Mouse (Mus musculus) urinary bladder, adult 18-20 months (tissue): Measurements from ENCODE around the gene Nol3.
"Not testable (repeated sequence)": the region's sequence is repeated elsewhere in the genome, so short reads cannot be mapped to it uniquely, and the experiment has no call there.

Source experiments
- DNase-seq, 2 experiments: peaks; one replicate each; pipeline ENCODE4 v3.0.0; 2022; ENCODE audit warnings: low spot score in 2 of 2, mixed read lengths in 2 of 2

The Nol3 gene

DNA sequence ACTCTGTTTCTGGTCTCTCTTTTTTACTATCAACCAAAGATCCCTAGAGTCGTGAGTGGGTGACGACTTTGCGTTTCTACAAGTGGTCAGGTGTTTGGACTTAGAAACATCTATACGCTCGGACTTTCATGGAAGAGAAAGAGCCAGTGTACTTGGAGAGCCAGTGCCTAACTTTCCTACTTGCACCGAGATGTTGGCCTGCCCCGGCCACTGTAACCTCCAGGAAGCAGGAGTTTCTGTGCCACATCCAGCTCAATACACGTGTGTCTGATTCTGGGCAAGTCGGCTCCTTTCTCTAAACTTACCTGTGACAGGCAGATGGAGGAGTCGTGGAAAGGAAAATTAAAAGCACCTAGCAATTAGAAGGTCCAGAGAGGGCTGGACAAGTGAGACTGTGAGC, at the start of gene Nol3:
Gene Nol3, plus strand, starts transcription at position 301 of the 400 bp plus-strand sequence.
- no peak for DNase-seq

DNA sequence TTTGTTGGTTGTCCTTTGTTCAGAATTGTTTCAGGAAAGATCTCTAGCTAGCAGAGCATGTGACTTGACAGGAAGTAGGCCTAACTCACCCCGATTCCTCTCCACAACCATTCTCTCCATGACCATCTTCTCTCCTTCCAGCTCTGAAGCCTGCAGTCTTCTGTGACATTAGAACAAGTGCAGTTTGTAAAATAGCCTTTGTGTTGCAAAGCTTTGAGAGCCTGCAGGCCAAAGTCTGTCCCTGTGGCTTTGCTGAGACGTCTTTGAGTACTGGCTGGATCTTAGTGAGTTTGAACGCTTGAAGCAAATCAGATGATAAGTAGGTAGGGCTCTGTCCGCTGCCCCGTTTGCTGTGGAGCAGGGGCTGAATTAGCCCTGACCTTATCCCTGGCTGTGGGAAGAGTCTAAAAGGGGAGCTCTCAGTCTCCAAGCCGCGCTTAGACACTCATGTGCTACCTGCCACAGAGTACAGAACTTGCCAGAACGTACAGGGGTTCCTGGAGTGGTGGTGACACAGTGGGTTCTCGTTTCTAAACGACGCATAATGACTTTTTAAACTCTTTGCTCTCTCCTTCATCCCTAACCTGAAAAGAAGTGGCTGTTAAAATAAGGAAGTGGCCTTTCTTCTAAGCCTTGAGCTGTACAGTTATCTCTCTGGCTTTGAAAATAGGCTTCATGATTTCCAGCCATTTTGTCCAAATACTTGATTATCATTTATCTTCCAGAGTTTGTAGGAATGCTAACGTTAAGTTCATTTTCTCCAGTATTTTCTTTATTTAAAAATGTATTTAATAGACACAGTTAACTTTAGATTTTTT, 44.2 kb upstream of the Nol3 start:
- no peak for DNase-seq

DNA sequence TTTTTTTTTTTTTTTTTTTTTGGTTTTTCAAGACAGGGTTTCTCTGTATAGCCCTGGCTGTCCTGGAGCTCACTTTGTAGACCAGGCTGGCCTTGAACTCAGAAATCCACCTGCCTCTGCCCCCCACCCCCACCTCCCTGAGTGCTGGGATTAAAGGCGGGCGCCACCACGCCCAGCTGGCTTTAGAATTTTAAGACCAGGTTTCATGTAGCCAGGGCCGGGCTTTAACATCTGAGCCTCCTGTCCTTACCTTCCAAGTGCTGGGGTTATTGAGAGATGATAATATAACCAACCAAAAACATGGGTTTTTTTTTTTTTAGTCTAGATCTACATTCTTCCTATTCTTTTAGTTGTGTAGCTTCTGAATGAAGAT, 43.6 kb upstream of the Nol3 start:
- not testable (repeated sequence) for DNase-seq

DNA sequence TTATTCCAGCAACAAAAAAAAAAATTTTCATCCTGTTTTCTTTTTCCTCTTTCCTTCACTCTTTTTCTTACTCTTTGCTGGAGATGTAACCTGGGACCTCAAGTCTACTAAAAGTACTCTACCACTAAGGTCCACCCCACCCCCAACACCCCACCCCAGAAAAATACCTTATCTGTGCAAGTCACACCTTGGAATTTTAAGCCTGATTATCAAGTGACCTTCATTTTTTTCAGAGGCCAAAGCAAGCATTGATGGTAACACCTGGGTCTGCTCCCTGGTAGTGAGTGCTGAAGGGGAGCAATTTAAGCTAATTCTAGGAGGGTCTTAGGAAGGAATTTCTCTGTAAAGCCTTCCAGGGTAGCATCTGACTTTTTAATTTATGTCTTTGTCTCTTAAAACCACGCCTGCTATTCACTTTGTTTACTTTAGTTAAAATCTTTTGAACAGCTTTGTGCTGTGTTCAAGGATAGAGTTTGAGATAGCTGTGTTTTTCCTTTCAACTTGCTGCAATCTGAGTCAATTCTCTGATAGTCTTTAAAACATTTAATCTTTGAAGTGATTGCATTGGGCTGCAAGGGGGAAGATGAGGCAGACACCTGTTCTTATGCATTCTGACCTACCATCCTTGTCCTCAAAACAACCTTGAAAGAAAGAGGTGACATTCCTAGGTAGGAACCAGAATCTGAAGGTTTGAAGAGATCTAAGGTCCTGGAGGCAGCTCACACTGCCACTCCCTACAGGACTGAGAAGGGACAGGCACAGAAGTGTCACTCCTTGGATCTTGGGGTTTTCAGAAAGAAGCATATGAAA, 42.6 kb upstream of the Nol3 start:
- DNase-seq: no peak

DNA sequence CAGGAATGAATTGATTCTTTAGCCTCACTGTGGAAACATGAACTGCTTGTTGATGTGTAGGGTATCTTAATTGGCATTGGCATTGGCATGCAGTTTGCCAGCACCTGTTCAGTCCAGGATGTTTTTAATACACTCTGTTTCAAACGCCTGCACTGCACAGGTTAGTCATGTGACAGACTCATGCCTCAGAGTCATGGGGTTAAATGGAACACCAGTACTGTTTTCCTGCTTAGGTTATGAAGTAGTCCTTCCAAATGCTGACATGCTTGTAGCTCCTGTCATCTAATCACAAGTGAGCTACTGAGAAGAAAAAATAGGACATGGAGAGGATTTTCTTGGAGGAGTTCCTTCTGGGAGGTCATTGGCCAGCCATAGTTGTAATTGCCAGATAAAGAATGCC, 40.7 kb upstream of the Nol3 start:
- DNase-seq: no peak

DNA sequence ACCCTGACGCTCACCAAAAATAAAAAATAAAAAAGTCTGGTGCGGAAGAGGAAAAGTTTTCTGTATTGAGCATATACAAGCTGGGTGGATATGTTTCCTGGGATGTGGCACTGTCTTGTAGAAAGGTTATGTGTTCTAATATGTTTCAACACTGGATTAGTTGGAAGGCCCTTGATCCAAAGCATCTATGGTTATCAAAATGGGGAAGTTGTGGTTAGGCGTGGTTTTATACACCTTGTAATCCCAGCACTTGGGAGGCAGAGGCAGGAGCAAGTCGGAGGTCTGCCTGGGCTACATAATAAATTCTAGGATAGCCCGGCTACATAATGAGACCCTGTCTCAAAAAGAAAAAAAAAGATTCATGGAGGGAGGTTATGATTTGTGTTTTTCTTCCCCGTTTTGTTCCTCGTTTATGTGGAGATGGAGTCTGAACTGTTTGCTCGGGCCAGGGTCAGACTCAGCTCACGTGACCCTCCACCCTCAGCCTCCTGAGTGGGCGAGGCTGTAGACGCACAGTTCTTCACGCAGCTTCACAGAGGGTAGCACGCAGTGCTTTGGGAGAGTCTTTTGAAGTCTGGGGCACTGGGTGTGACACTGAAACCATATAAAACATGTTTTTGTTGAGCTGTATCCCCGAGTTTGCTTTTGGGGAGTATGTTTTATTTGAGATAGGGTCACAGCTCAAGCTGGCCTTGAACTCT, 38.3 kb upstream of the Nol3 start:
- no peak for DNase-seq

DNA sequence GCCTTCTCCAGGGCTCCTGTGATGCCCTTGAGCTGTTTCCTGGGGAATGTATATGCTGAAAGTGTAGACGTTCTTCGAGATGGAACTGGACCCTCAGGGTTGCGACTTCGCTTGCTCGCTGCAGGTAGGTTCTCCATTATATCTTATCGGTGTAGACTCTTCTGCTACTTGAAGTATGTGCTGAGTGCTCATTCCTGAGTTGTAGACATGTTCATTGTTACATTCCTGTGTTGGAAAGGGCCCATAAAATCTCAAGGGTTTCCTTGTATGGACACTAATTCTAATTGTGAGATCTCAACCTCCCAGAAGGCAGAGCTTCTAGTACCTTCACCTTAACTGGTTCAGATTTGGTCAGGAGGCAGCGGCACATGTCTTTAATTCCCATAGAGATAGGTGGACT, 34.9 kb upstream of the Nol3 start:
- DNase-seq: no peak

DNA sequence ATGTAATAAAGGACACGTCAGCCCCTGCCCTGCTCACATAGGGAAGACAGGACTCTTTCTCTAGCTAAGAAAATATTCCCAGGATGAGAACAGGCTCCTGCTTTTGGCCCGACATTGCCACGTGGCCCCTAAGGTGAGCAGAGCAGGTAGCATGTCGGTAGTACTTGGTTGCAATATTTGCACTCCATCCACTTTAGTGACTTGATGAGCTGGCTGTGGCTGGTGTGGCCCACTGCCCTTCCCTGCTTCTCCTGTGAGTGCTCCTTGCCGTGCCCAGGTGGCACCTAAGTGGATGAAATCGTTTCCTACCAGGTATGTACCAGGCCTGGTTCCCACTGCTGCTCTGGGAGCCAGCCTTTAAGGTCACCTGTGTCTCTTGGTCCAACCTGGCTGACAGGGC, 24.0 kb upstream of the Nol3 start:
- DNase-seq: no peak

DNA sequence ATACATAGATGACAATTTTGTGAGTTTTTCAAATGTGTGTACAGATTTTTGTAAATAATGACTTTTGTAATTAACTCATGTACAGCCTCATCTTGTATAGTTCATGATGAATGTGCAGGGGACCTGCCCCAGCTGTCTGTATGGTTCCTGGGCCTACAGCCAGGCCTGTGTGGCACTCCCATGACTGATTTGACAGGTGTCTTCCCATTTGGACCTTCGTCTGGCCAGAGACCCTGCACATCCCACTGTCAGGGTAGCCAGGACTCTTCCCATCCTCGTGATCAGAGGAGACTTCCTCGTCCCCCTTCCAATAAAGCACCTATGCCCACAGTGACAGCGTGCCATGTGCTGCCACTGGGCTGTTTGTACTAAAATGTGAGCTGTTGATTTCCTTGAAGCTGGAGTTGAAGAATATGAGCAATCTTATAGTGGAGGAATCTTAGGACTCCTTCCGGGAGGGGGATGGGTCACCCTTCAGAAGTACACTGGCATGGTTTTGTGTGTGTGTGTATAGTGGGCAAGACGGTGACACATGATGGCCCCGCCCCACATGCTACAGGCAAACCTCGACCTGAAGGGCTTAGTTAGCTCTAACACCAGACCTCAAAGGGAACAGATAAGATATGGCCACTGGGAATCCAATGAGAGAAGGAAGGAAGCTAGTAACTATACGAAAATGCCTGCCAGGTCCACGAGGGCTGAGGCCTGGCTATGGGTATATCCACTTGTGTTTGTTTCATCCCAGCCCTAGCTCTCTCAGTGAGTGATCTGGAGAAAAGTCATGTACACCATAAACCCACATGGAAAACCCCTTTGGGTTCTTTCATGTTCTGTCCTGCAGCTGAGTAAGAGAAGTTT, 23.0 kb upstream of the Nol3 start:
- DNase-seq: no peak

DNA sequence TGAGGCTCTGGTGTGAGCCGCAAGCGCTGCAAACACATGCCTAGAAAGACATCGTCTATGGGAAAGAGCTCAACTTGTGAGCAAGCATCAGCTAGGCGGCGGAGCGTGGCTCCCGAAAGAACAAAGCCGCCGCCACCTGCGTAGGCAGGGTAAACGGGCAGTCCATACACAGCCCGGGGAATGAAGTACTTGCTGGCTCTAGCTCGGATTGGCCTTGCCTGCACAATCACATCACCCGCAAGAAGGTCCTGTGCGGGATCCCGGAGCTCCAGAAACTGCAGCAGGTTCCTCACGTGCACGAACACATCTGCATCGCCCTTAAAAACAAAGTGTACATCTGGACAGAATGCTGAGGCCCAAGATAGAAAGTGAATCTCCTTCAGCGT, 22.2 kb upstream of the Nol3 start:
- no peak for DNase-seq

DNA sequence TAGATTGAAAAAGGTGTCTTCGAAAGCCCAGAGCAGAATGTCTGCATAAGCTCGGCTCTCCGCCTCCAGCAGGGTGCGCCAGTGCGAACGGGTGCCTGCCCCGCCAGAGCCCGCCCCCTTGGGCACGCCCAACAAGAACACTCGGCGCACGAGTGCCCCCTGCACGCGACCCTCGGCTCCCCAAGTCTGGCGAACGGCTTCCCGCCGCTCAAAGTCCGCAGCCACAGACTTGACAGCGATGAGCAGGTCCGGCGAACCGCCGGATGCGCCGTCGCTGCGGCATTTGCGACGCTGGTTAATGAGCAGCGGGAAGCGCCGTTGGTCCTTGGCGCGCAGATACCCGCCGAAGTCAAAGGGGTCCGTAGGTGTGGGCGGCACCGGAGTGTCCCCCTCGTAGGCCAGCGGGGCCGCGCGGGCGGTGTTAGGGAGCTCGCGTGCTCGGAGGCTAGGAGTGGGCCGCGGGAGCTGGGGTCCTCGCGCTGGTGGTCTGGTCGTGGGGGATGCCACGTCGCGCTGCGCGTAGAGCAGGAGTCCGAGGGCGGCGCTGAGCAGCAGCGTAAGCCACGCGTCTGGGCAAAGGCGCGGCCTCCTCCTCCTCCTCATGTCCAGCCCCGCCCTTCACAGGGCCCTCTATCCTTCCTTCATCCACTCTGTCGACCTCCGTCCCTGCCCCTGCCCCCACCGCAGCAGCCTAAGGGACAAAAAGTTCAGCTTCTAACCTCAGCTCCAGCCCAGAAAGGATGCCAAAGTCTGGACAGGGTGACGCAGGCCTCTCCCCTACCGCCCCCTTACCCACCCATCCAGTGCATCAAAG, 21.6 kb upstream of the Nol3 start:
- peak; percentile 83 to 87 for DNase-seq

DNA sequence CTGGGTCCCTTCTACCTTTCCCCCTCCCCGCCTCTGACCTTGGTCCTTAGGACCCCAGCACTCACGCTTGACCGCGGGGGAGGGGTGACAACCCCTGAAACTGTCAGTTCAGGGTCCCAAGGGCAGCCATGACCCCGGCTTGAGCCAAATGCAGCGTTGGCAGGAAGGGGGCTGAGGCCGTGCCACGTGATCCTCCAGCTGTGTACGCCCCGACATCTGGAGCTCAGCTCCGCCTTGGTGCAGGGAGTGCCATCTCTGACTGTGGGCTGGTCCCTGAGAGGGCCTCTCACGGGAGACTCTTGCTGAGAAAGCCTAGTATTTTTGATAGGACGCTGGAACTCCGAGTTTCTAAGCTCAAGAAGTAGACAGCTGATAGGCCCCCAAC, 21.0 kb upstream of the Nol3 start, which contains the start of gene B3gnt9:
Gene B3gnt9, minus strand, starts transcription at position 188 of the 385 bp plus-strand sequence.
- DNase-seq: peak; percentile 46 to 78

DNA sequence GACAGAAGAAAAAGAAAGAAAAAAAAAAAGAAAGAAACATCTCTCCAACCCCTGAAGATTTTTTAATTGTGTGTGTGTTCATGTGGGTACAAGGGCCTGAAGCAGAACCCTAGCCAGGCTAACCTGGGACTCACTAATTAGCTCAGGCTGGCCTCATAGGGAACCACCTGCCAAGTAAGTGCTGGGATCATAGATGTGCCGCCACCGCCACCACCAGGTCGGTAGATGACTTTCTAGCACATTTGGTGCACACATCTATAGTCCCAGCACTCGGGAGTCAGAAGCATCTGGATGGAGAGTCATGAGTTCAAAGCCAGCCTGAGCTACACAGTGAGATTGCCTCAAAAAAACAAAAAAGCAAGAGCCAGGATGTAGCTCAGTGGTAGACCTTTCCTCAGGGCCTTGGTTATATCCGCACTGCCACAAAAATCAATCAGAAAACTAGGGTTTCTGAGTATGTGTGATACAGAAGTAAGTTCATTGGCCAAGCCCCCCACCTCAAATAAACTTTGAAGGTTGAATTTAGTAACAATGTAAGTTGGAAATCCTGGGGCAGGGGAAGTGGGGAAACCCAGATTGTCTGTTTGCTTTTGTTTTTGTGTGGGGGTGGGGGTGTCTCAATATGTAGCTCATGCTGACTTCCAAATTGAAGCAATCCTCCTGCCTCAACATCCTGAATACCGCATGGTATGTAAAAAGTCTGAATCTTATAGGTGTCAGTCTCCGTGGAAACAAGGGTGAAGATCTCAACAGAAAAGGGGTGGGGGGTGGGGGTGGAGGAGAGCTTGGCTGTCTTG, 18.4 kb upstream of the Nol3 start:
- no peak for DNase-seq

DNA sequence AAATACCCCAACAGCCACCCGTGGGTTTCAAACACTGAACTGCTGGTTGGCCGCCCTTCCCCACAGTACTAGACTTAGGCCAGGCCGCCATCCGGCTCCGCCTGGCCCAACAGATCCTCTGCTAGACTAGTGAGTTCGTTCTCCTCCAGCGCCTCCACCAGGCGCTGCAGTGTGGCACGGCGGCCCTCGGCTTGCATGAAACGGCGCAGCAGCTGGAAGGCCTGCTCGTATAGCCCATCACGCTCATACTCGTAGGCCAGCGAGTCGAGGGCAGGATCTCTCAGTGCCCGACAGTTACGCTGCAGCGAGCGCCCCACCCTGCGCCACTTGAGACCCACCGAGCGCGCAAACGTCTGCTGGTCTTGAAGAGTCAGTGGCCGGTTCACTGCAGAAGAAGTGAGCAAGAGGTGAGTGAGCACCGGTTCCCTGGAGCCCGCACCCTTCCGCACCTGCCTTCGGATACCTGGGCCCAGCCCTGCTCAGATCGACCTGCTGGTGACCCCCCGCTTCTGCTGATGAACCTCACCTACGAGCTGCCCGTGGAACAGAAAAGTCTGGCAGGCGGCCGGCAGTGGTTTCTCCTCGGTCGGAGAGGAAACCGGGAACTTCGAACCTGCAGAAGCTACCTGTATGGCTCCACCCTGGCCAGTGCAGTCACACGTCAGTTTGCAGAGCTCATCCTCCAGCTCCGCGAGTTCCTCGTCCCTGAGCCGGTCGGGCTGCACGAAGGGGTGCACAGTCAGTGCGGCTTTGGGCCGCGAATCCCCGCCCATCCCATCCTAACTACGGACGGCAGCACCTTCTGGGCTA, 16.8 kb upstream of the Nol3 start:
- no peak for DNase-seq

DNA sequence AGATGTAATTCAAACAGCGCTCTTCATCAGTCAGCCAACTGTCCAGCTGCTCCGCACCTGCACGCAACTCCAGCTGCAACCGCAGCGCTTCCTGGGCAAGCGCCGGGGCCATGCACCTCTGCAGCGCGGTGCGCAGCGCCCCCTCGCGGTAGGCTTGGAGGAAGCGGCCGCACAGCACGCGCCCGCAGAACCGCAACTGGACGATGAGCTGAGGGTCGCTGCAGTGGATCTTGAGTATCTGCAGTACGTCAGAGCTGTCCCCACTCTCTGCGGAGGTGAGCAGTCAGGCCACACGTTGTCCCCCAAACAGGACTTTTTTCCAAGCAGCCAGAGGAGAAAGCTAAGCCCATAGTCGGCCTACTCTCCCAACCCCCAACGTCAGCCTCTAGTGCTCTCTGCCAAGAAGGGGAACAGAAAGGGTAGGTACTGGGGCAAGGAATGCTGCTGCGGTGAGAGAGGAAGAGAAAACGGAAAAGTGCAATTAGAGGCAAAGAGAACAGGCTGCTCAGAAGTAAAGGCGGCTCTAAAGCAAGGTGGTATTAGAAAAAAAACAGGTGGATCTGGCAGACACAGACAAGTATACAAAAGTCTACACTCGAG, 16.1 kb upstream of the Nol3 start:
- DNase-seq: peak; percentile 37 to 61

DNA sequence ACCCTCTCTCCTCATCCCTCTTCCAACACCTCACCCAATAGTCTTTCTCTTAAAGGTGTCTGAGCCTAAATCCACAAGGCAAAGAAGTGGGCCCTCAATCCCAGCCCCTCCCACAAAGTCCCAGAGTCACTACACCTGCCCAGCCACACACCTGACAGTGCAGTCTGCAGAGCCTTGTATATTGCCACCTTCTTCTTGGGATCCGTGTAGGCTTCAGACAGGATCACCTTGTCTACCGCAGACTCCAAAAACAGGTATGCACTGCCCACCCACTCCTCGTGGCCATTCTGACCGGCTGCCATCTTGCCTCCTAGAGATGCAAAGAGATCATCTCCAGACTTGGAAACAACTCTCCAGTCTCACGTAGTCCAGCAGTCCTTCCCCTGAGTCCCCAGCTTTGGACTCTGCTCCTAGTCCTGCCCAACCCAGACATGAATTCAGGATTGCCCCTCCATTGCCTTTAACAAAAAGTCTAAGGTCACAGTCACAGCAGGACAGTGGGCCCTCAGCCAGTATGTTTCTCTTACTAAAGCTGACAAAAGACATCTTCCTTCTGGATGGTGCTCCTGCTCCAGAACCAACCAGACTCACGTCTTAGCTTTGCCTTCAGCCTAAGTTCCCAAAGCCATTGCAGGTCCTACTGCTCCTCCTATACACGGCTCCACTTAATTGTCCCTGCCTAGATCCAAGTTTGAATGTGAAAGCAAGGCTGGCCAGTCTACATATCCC, 15.4 kb upstream of the Nol3 start:
- no peak for DNase-seq

DNA sequence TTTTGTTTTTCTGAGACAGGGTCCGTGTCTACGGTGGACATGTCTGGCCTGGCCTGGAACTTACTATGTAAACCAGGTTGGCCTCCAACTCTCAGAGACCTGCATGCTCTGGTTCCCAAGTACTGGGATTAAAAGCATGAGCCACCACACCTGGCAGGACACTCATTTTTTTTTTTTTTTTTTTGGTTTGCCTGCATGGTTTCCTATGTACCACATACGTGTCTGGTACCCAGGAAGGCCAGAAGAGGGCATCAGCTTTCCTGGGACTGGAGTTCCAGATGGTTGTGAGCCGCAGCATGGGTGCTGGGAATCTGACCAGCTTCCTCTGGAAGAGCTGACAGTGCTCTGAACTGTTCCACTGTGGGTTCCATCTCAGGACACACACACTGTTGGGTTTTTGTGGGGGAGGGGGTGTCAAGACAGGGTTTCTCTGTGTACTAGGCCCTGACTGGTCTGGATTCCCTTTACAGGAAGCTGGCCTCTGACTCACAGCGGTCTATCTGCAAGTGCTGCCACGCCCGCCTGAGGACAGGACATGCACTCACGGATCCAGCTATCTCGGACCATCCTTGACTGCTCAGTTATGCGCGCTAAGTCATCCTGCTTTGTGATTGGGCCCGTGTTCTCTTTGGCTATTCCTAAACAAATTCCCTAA, 14.5 kb upstream of the Nol3 start:
- no peak for DNase-seq
